Mouse (Mus musculus) right cerebral cortex, adult 18-20 months (tissue): Measurements from ENCODE around the gene Rpl13a.
"Not testable (repeated sequence)": the region's sequence is repeated elsewhere in the genome, so short reads cannot be mapped to it uniquely, and the experiment has no call there.

ENCODE experiments used
- DNase-seq: peaks from one replicate; pipeline ENCODE4 v3.0.0; 2022; ENCODE audit warnings: mixed read lengths

Gene Rpl13a

GRCm38 (mm10) chr7:45155590-45155989 is 27.0 kb upstream of the Rpl13a start:
- DNase-seq: no peak

DNA sequence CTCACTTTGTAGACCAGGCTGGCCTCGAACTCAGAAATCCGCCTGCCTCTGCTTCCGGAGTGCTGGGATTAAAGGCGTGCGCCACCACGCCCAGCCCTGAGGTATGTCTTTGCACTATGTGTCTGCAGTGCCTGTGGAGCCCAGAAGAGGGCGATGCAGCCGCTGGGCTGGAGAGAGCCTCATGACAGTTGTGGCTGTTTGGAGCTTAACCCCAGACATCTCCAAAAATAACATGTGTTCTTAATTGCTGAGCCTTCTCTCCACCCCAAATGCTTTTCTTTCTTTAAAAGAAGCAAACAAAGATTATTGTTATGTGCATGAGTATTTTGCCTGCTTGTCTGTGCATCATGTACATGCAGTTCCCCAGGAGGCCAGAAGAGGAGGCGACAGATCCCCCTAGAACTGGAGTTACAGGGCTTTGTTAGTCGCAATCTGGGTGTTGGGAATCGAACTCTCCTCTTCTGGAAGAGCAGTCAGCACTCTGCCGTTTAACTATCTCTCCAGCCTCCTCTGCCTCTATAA is 26.5 kb upstream of the Rpl13a start:
- DNase-seq: no peak

- peak; percentile 97 for DNase-seq
Observed at GRCm38 (mm10) chr7:45154096-45154992, 25.8 kb upstream of the Rpl13a start, which contains the start of the genes Pih1d1 and Aldh16a1. TSS of gene Pih1d1 (plus strand) at chr7:45154303. TSS of gene Aldh16a1 (minus strand) at chr7:45154584.

- no peak for DNase-seq
Observed at GRCm38 (mm10) chr7:45153586-45153985, 25.0 kb upstream of the Rpl13a start.

- not testable (repeated sequence) for DNase-seq
Observed at GRCm38 (mm10) chr7:45153052-45153451, 24.5 kb upstream of the Rpl13a start.

DNA sequence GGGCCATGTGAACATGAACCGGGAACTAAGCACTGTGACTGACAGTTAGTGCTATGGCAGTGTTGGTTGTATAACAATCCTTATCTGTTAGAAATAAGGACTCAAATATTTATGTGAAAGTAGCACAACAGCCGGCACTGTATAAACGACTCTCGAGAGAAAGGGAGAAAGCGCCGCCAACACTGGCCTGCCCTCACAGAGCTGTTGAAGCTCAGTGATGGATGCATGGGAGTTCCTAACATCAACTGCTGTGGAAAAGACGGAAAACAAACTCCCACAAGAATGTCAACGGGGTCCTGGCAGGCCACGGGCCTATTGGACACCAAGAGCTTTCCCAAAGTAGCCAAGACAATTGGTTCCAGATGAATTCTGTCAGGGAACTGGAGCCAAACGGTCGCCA is 22.7 kb upstream of the Rpl13a start:
- DNase-seq: no peak

DNA sequence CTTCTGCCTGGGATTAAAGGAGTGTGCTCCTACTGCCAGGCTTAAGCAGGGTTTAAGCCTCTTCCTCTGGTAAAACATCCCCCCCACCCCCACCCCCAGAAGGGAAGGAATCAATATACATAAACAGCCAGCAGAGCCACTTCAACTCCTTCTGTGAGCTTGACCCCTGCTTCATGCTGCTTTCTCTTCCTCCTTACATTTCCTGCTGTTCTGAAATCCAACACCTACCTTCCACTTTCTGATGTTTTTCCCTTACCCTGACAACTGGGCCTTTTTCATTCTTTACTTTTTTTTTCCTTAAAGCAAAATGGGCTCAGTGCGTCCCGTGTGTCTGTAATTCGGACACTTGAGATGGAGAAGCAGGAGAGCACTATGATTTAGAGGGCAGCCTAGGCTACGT is 21.8 kb upstream of the Rpl13a start:
- no peak for DNase-seq

DNA sequence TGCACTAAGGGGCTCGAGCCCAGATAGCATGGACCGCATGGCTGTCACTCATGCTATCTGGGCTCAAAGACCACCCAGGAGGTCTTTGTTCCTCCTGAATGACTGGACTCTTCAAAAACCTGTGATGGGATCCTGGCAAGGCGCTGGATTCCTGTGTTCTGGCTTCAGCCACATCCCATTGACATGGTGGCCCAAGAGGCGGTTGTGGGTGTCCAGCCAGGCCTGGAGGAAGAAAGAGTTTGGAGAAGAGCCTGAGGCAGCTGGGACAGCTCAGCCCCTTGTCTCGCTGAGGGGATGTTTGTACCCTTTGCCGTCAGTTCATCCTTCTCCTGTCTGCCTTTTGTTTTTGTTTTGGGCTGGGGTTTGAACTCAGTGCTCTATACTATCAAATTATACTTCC is 21.0 kb upstream of the Rpl13a start:
- no peak for DNase-seq

GRCm38 (mm10) chr7:45148534-45149098 is 20.1 kb upstream of the Rpl13a start:
- DNase-seq: no peak

DNA sequence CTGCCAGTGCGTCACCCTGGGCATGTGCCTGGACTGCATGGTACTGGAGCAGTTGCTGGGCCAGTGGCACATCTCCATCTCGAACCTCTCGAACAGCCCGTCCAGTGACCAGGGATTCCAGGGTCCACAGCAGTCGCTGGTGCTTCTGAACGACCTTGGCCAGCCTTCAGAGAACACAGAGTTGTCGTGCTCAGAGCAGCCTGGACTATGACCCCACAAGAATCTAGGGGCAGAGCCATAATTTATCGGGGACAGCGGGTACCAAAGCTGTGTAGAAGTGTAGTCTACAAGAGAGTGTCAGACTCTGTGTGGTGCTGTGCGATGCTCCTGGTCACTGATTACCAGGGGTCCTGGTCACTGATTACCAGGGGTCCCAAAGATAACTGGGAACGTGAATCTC is 19.3 kb upstream of the Rpl13a start:
- no peak for DNase-seq

DNA sequence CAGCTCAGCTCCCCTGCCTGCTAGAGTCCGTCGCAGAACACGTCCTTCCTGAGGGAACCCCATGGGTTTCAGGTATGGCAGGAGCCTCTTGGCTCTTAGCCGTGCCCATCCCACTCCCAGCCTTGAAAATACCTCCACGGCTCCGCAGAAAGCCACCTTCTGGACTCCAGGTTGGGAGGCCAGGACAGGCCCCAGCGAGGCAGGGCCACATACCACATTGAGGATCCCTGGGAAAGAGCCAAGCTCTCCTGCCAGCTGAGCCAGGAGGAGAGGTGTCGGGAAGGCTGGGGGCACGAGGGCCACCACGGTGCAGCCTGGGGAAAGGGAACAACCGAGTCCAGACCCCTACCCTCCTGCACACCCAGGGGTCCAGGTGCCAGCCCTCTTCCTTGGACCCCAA is 18.7 kb upstream of the Rpl13a start:
- no peak for DNase-seq

GRCm38 (mm10) chr7:45145460-45145859 is 16.9 kb upstream of the Rpl13a start:
- no peak for DNase-seq

DNA sequence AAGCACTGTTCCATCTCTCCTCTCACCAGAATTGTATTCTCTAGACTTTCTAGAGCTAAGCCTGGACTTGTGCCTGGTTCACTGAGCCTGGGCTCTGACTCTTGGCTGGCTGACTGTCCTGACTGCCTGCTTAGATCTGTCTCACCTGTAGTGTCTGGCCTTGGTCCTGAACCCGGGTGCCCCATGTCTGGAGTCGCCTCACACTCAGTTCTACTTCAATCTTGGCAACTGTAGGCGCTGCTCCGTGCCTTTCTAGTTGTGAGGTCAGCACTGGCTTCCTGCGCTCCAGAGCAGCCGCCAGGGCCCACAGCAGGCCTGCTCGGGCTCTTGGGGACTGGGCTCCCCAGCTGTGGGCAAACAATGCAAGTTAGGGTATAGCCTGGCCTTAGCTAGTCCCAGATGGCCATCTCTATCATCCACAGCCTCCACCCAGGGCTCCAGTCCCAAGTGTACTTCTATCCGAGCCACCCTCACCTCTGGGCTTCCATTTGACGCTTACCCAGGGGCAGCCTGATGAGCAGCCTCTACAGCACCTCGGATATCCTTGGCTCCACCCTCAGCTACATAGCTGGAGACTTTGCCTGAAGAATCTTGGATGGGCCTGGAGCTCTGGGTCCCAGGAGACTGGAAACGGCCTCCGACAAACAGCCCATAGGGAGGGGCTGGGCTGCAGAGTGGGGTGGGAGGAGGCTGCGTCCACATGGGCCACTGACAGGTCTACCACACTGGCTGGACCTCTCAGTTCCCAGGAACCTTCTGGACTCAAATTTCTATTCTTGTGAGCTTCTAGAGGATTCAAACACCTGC is 16.0 kb upstream of the Rpl13a start:
- DNase-seq: no peak

GRCm38 (mm10) chr7:45141914-45142313 is 13.4 kb upstream of the Rpl13a start:
- no peak for DNase-seq

- DNase-seq: no peak
Observed at GRCm38 (mm10) chr7:45141319-45141718, 12.8 kb upstream of the Rpl13a start.

DNA sequence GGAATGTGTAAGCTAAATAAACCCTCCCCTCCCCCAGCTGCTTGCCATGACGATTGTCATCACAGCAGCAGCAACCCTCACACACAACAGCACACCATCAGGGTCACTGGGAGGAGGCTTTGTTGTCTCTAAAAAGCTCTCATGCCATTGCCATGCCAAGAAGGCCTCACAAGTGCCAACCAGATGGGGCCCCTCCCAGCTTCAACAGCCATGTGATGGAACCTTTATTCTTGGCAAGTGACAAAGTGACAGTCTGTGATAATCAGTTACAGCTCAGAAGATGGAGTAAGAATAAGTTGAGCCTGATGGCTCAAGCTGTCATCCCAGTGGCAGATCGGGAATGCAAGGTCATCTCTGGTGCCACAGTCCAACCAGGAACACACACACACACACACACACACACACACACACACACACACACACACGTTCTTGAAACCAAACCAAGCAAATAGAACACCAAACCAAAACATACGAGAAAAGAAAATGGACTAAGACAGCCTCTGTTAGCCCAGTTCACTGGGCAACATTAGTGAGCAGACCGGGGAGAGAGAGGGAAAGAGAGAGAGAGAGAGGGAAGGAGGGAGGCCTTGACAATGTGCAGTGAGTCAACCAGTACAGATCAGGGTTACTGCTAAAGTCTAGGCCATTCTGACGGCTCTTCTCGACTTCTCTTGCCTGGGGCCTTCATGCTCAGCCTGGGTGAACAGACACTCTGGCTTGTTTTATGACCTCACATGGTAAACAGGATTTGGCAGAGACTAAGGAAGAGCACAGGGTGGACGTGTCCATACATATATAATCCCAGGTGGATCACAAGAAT is 11.6 kb upstream of the Rpl13a start:
- DNase-seq: no peak

- no peak for DNase-seq
Observed at GRCm38 (mm10) chr7:45138403-45138802, 9.8 kb upstream of the Rpl13a start.

GRCm38 (mm10) chr7:45137171-45138006 is 8.8 kb upstream of the Rpl13a start:
- DNase-seq: no peak

- DNase-seq: peak; percentile 89
Observed at GRCm38 (mm10) chr7:45135993-45136567, 7.5 kb upstream of the Rpl13a start, which contains the start of the genes Gm45713 and Flt3l. TSS of gene Gm45713 (minus strand) at chr7:45136231. TSS of gene Flt3l (minus strand) at chr7:45136432.

- no peak for DNase-seq
Observed at GRCm38 (mm10) chr7:45135370-45135769, 6.8 kb upstream of the Rpl13a start.

DNA sequence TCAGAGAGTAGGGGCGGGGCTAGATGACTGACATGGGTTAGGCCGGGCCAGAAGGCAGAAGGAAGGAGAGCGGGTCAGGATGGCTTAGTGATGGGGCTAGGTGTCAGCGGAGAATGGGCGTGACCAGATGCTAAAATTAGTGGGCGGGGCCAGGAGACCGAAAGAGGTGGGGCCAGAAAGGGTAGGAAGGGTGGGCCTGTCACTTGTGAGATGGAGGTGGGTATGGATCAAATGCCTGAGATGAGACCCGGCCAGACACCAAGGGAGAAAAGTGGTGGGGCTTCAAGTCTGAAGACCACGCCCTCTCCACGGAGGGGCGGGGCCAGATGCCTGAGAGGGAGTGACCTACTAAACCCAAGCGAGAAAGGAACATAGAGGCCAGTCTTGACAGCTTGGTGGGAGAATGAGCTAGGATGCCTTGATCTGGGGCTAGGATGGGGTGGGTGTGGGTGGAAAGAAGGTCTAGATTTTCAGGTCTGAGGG is 6.0 kb upstream of the Rpl13a start:
- no peak for DNase-seq
